ENCODE assay signal across 28 mouse cellular contexts in genomic region chr6:100222927-100223326, GRCm38 (mm10).
DNase-seq lines count a peak whose midpoint lies in the region; ATAC-seq lines count a peak whose summit lies in the region.
"Had no signal": no experiment of that assay in that cellular context is flagged by ENCODE, and none has a peak within 500 bp of the region (broad histone marks: within the 10 kb centered on the region; RNA-seq: fewer than 3 reads in every experiment).

No protein-coding gene starts in this region.

- intact Hi-C loops in heart, postnatal 14 days (cut with DNase I): no loop called here

- ATAC-seq in hindbrain, embryonic 12.5 days (ENCODE audit: low FRiP score): no peak
- ATAC-seq: activated CD4-positive, CD25-positive, alpha-beta regulatory T cell, adult 4 months; CD4-positive, CD25-positive, alpha-beta regulatory T cell, adult 4 months; forebrain, embryonic 14.5 days; forebrain, embryonic 16.5 days; Patski had no signal

- no peak overlapping the region for H3K27ac ChIP-seq in hindbrain, embryonic 12.5 days
- H3K27ac ChIP-seq: embryonic facial prominence, embryonic 13.5 days; embryonic facial prominence, embryonic 15.5 days; forebrain, embryonic 10.5 days; forebrain, embryonic 12.5 days had no signal

- peak; percentile 33 for DNase-seq in heart, adult 11 months
- no peak for DNase-seq in heart, postnatal 14 days
- DNase-seq in ES-CJ7 (ENCODE audit: low read depth, low spot score): peak; percentile 68
- DNase-seq in R1 (ENCODE audit: low read depth, low spot score): peak; percentile 67
- no peak for DNase-seq in neural tube, embryonic 10.5 days (ENCODE audit: extremely low spot score, low spot score)
- DNase-seq: adrenal gland, adult 8-10 months; adrenal gland, postnatal 14 days; adrenal gland, postnatal 36 days; B cell, adult 2 months; cerebellum, adult 11-12 months; cerebellum, adult 8-10 months; cerebellum, adult 9-11 months; cerebellum, postnatal 14 days; cerebellum, postnatal 36 days; embryo, embryonic 11 days had no signal

- H3K9me3 ChIP-seq in hindbrain, embryonic 12.5 days (replicated peaks): no peaks in the 10 kb centered on the region
- H3K9me3 ChIP-seq: embryonic facial prominence, embryonic 13.5 days; embryonic facial prominence, embryonic 15.5 days; forebrain, embryonic 10.5 days; forebrain, embryonic 12.5 days; G1E had no signal

- no peak overlapping the region for H3K4me3 ChIP-seq in hindbrain, embryonic 12.5 days
- H3K4me3 ChIP-seq: embryonic facial prominence, embryonic 13.5 days; embryonic facial prominence, embryonic 15.5 days; erythroblast, embryonic 14.5 days; forebrain, embryonic 10.5 days; forebrain, embryonic 12.5 days had no signal

- H3K4me1 ChIP-seq in hindbrain, embryonic 12.5 days: peaks cover 17% of the 10 kb centered on the region

- H3K9ac ChIP-seq in hindbrain, embryonic 12.5 days: no peak overlapping the region
- H3K9ac ChIP-seq: embryonic facial prominence, embryonic 13.5 days; embryonic facial prominence, embryonic 15.5 days; forebrain, embryonic 12.5 days had no signal

- no peaks in the 10 kb centered on the region for H3K36me3 ChIP-seq in hindbrain, embryonic 12.5 days
- H3K36me3 ChIP-seq: forebrain, embryonic 12.5 days had no signal

- no peaks in the 10 kb centered on the region for H3K27me3 ChIP-seq in hindbrain, embryonic 12.5 days
- H3K27me3 ChIP-seq: CH12.LX; embryonic facial prominence, embryonic 13.5 days; embryonic facial prominence, embryonic 15.5 days; Patski had no signal

- WGBS in hindbrain, embryonic 12.5 days: 79% methylated on average over 5 of the region's 5 CpGs

- H3K4me2 ChIP-seq in hindbrain, embryonic 12.5 days (replicated peaks): no peak overlapping the region
- H3K4me2 ChIP-seq: embryonic facial prominence, embryonic 13.5 days; embryonic facial prominence, embryonic 15.5 days; forebrain, embryonic 12.5 days had no signal

Comparison
In these comparisons a context has a peak if more than half of its experiments do, and no peak if none do; other contexts are left out.
1. DNase-seq: peak in heart, adult 11 months (single experiment), ES-CJ7 (single experiment) and R1 (single experiment); none in heart, postnatal 14 days (0 of 2) and neural tube, embryonic 10.5 days (single experiment).